Mouse (Mus musculus) left cerebral cortex, adult 2 months (tissue): Measurements from ENCODE around the gene Syne1. TPM values are rescaled to one million over a fixed set of nuclear protein-coding genes. Genes with fewer than 3 reads are reported as not detected.

Experiments
- DNase-seq, 2 experiments: peaks; one replicate each; pipeline ENCODE4 v3.0.0; 2021 to 2022; ENCODE audit warnings: low spot score in 2 of 2, mixed read lengths in 1 of 2; ENCODE audit errors: extremely low spot score in 1 of 2
- H3K27ac ChIP-seq: fragments of 200-600 bp; 2 replicates; pipeline ENCODE4 v1.8.1; 2022
- H3K4me3 ChIP-seq: fragments of 200-600 bp; 2 replicates; pipeline ENCODE4 v1.8.1; 2022
- CTCF ChIP-seq: fragments of 200-600 bp; IDR thresholded peaks from 2 replicates; pipeline ENCODE4 v1.8.1; 2022; ENCODE audit warnings: antibody characterized with exemption, mild to moderate bottlenecking, moderate library complexity
- intact Hi-C: fragments of 180-260 bp; cut with DNase I; formaldehyde crosslinking; loops from one replicate; pipeline ENCODE4 v1.15.1; 2025
- total RNA-seq, 2 experiments: library from RNA; stranded (reverse); gene quantifications; 2 replicates each; pipeline ENCODE4 v1.2.3; 2021

The Syne1 gene
- total RNA-seq, 2 experiments from 2014 or later: 430 to 445 TPM

GRCm38 (mm10) chr10:5089133-5089532, 462.1 kb downstream of the Syne1 start:
- no peak for DNase-seq
- intact Hi-C loops: no loop called here
- TF ChIP-seq CTCF: no peak
- H3K27ac ChIP-seq: no peak overlapping the region
- no peak overlapping the region for H3K4me3 ChIP-seq

- no peak for TF ChIP-seq CTCF
- intact Hi-C loops: no loop called here
- Histone ChIP-seq H3K4me3 (no peak overlapping the region), H3K27ac (no peak overlapping the region)
- no peak for DNase-seq
Observed at GRCm38 (mm10) chr10:5087336-5087735, 463.9 kb downstream of the Syne1 start.

DNA sequence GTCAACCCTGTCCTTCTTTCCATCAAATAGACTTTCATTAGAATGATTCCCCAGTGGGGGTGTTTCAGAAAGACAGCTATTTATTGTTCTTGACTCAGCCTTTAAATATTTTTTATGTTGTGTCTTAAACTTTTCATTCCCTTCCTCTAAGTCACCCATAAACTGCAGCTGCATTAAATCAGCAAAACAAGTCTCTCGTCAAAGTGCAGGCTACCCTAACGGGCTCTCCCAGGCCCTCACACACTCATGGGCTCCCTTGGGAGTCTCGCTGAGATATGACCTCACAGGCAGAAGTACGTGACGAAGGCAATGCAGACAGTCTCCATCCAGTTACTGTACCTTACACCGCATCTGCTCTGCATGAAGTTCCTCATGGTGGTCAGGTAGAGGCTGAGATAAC, 465.0 kb downstream of the Syne1 start:
- Histone ChIP-seq H3K27ac (no peak overlapping the region), H3K4me3 (no peak overlapping the region)
- DNase-seq: no peak
- no peak for TF ChIP-seq CTCF
- intact Hi-C loops: no loop called here

GRCm38 (mm10) chr10:5085792-5086191, 465.5 kb downstream of the Syne1 start:
- no peak for DNase-seq
- Histone ChIP-seq H3K4me3 (no peak overlapping the region), H3K27ac (no peak overlapping the region)
- TF ChIP-seq CTCF: no peak
- intact Hi-C loops: no loop called here

GRCm38 (mm10) chr10:5083716-5084115, 467.6 kb downstream of the Syne1 start:
- DNase-seq: no peak
- intact Hi-C loops: no loop called here
- H3K4me3 ChIP-seq: no peak overlapping the region
- H3K27ac ChIP-seq: no peak overlapping the region
- TF ChIP-seq CTCF: no peak

GRCm38 (mm10) chr10:5079945-5080468, 471.3 kb downstream of the Syne1 start:
- intact Hi-C loops: no loop called here
- Histone ChIP-seq H3K27ac (no peak overlapping the region), H3K4me3 (no peak overlapping the region)
- no peak for TF ChIP-seq CTCF
- DNase-seq: no peak

DNA sequence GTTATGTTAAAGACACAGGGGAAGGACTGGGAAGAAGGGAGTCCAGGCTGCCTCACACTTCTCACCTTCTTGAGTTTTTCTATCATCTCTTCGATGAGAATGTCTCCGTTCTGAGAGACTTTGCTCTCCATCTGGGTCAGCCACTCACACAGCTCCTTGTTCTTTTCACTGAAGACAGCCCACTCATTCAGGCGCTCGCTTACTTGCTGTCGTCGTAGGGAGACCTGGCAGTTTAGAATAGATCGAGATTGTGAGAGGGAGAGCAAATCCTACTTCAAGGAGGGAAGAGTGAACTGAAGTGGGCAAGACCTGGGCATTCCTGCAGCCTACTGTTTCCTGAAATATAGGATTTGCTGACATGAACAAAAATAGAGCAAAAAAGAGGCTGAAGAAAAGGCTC, 475.6 kb downstream of the Syne1 start:
- TF ChIP-seq CTCF: no peak
- intact Hi-C loops: no loop called here
- no peak overlapping the region for H3K4me3 ChIP-seq
- DNase-seq: no peak
- no peak overlapping the region for H3K27ac ChIP-seq

GRCm38 (mm10) chr10:5072054-5072453, 479.2 kb downstream of the Syne1 start:
- Histone ChIP-seq H3K27ac (no peak overlapping the region), H3K4me3 (no peak overlapping the region)
- TF ChIP-seq CTCF: no peak; the same call in 1 of the 2 replicates
- DNase-seq: no peak
- intact Hi-C loops: no loop called here

- H3K4me3 ChIP-seq: no peak overlapping the region
- no peak overlapping the region for H3K27ac ChIP-seq
- no peak for DNase-seq
- no peak for TF ChIP-seq CTCF
- intact Hi-C loops: no loop called here
Observed at GRCm38 (mm10) chr10:5070941-5071231, 480.4 kb downstream of the Syne1 start.

GRCm38 (mm10) chr10:5070168-5070940, 480.9 kb downstream of the Syne1 start:
- Histone ChIP-seq H3K27ac (no peak overlapping the region), H3K4me3 (no peak overlapping the region)
- intact Hi-C loops: no loop called here
- TF ChIP-seq CTCF: no peak
- DNase-seq: no peak

DNA sequence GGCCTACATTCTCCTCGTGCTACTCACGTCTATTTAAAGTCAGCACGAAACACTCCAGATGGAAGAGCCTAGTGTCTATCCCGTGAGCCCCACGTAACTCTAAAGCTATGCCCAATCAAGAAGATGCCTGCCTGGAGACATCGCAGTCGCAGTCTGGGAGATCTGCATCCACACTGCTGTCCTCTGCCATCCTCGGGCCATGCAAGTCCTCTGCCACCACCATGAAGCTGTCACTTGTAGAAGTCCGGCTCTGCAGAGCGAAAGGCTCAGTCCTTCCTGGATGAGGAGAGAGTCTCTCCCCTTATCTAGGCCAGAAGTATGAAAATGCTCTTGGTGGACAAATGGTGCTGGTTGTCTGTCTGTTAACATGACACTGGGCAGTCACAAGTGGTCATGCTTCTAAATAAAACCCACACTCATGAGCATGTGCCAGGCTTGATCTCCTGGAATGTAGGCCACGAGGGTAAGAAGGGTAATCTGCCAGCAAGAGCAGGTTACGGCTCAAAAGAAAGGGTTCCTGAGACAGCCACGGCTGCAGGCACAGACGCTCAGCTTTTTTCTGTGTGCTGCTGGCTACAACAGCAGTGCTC, 482.5 kb downstream of the Syne1 start, which contains the start of gene Gm10097:
Gene Gm10097, plus strand, starts transcription at position 517 of the 590 bp plus-strand sequence.
- no peak for DNase-seq
- no peak for TF ChIP-seq CTCF
- H3K4me3 ChIP-seq: no peak within 1 kb of the TSS
- intact Hi-C loops: no loop called here
- H3K27ac ChIP-seq: peak within 1 kb of the TSS; percentile 53; the same call in 1 of the 2 replicates

DNA sequence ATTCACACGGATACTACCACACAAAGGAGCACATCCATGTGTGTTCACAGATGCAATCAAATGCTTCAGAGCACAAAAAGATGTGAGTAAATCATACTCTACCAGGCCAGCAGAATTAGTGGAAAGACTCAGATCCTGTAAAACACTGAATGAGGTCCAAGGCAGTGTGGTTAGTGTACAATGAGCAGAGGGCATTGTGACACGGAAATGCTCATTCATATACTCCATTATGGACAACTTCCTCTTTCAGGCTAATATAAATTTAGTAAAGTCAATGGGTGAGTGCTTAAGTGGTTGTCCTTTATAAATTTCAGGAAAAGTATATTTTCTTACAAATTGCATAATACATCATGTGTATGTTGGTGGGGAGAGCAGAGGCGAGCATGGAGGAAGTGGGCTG, 484.2 kb downstream of the Syne1 start:
- no peak for DNase-seq
- intact Hi-C loops: no loop called here
- no peak overlapping the region for H3K27ac ChIP-seq
- no peak for TF ChIP-seq CTCF
- no peak overlapping the region for H3K4me3 ChIP-seq

- no peak overlapping the region for H3K27ac ChIP-seq
- TF ChIP-seq CTCF: no peak
- no peak for DNase-seq
Observed at GRCm38 (mm10) chr10:5059983-5060382, 491.3 kb downstream of the Syne1 start.

More at GRCm38 (mm10) chr10:5059983-5060382, 491.3 kb downstream of the Syne1 start:
- intact Hi-C loops: no loop called here
- H3K4me3 ChIP-seq: no peak overlapping the region
